Mouse (Mus musculus): ENCODE results near the gene Olfr552. TPM values are rescaled to one million over a fixed set of nuclear protein-coding genes. Genes with fewer than 3 reads are reported as not detected.
"Not testable (repeated sequence)": the region's sequence is repeated elsewhere in the genome, so short reads cannot be mapped to it uniquely, and the experiment has no call there.

Olfr552 gene
- total and polyA plus RNA-seq, 2 experiments: not detected

GRCm38 (mm10) chr7:102571142-102571541 is 26.4 kb upstream of the Olfr552 start, which contains the start of gene Olfr550:
Gene Olfr550, plus strand, starts transcription at chr7:102571442.
- DNase-seq (ENCODE audit: extremely low read depth, low read depth, low spot score): no peak
- Histone ChIP-seq H3K27me3 (ENCODE audit: control insufficient read depth, insufficient read depth, low read length) (no peaks in the 10 kb centered on the region), H3K9ac (ENCODE audit: low read depth, low read length) (no peak within 1 kb of the TSS), H3K36me3 (ENCODE audit: control insufficient read depth, insufficient read depth, low read length) (no peaks in the 10 kb centered on the region), H3K79me2 (ENCODE audit: control insufficient read depth, insufficient read depth, low read length) (no peaks in the 10 kb centered on the region), H3K4me3 (ENCODE audit: insufficient read depth, low read depth, low read length) (no peak within 1 kb of the TSS), H3K27ac (replicated peaks; ENCODE audit: insufficient read depth, low read depth, low read length) (no peak within 1 kb of the TSS), H3K4me1 (ENCODE audit: control insufficient read depth, insufficient read depth, low read length) (no peaks in the 10 kb centered on the region)
- WGBS: 90% methylated on average over 8 of the region's 8 CpGs
- no peak for TF ChIP-seq CTCF (IDR thresholded peaks at IDR 0.05; ENCODE audit: low read depth, low read length)
- no peak for TF ChIP-seq POLR2A (IDR thresholded peaks at IDR 0.05; ENCODE audit: extremely low read depth, insufficient read depth, low read length)

DNA sequence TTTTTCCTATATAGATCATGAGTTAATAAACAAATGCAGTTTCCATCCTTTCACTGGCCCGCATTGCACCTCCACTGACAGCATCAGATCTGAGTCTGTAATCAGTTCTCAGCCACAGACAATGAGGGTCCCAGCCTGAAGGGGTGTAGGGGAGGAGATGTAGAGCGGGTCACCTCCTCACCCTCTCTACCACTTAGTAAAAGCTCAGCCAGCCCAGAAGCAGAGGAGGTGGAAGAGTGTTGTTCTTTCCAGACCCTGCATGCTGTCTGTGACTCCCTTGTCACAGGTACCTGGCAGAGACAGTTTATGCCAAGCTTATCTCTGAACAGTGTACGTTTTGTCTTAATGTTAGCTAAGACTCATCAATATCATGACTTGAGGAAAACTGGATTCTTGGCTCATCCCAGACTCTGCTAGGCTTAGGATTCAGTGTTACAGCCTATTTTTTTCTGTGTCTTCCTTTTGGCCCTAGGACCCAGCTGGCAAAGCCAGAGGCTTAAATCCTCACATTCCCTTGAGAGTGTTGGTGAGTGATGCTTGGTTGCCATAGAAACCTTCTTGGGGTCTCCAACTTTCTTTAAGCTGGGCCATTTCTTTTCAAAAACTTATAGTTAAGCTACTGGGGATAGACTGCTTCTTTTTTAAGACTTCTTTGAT is 24.3 kb upstream of the Olfr552 start:
- no peak for DNase-seq (ENCODE audit: extremely low read depth, low read depth, low spot score)
- Histone ChIP-seq H3K9ac (ENCODE audit: low read depth, low read length) (no peak overlapping the region), H3K4me1 (ENCODE audit: control insufficient read depth, insufficient read depth, low read length) (no peaks in the 10 kb centered on the region), H3K36me3 (ENCODE audit: control insufficient read depth, insufficient read depth, low read length) (no peaks in the 10 kb centered on the region), H3K27me3 (ENCODE audit: control insufficient read depth, insufficient read depth, low read length) (no peaks in the 10 kb centered on the region), H3K27ac (replicated peaks; ENCODE audit: insufficient read depth, low read depth, low read length) (no peak overlapping the region), H3K4me3 (ENCODE audit: insufficient read depth, low read depth, low read length) (no peak overlapping the region), H3K79me2 (ENCODE audit: control insufficient read depth, insufficient read depth, low read length) (no peaks in the 10 kb centered on the region)
- no peak for TF ChIP-seq POLR2A (IDR thresholded peaks at IDR 0.05; ENCODE audit: extremely low read depth, insufficient read depth, low read length)
- TF ChIP-seq CTCF (IDR thresholded peaks at IDR 0.05; ENCODE audit: low read depth, low read length): no peak
- WGBS: 91% methylated on average over 3 of the region's 3 CpGs

DNA sequence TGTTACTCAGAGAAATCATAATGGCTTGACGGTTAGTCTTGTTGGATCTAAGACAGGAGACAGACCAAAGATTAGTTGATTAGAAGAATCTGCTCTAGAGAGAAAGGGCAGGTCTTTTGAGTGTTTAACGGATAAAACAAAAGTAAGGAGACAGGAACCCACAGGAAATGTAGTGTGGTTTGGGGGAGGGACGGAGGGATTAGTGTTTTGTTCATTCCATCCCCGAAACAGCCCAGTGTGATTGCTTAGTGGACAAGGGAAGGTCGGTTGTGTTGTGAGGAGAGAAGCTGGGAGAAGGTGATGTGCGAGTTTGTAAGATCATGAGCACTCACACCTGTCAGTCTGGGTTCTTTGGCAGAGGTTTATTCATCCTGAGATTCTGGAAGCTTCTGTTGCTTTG is 21.6 kb upstream of the Olfr552 start:
- WGBS: 71% methylated on average over 6 of the region's 6 CpGs
- no peaks in the 10 kb centered on the region for H3K4me1 ChIP-seq (ENCODE audit: control insufficient read depth, insufficient read depth, low read length)
- no peak overlapping the region for H3K4me3 ChIP-seq (ENCODE audit: insufficient read depth, low read depth, low read length)
- H3K79me2 ChIP-seq (ENCODE audit: control insufficient read depth, insufficient read depth, low read length): no peaks in the 10 kb centered on the region
- TF ChIP-seq CTCF (IDR thresholded peaks at IDR 0.05; ENCODE audit: low read depth, low read length): no peak
- TF ChIP-seq POLR2A (IDR thresholded peaks at IDR 0.05; ENCODE audit: extremely low read depth, insufficient read depth, low read length): no peak
- no peak overlapping the region for H3K27ac ChIP-seq (replicated peaks; ENCODE audit: insufficient read depth, low read depth, low read length)
- H3K36me3 ChIP-seq (ENCODE audit: control insufficient read depth, insufficient read depth, low read length): no peaks in the 10 kb centered on the region
- no peaks in the 10 kb centered on the region for H3K27me3 ChIP-seq (ENCODE audit: control insufficient read depth, insufficient read depth, low read length)
- no peak overlapping the region for H3K9ac ChIP-seq (ENCODE audit: low read depth, low read length)
- no peak for DNase-seq (ENCODE audit: extremely low read depth, low read depth, low spot score)

- Histone ChIP-seq H3K27me3 (ENCODE audit: control insufficient read depth, insufficient read depth, low read length) (no peaks in the 10 kb centered on the region), H3K79me2 (ENCODE audit: control insufficient read depth, insufficient read depth, low read length) (no peaks in the 10 kb centered on the region), H3K9ac (ENCODE audit: low read depth, low read length) (no peak within 1 kb of the TSS), H3K4me3 (ENCODE audit: insufficient read depth, low read depth, low read length) (no peak within 1 kb of the TSS), H3K36me3 (ENCODE audit: control insufficient read depth, insufficient read depth, low read length) (no peaks in the 10 kb centered on the region), H3K27ac (replicated peaks; ENCODE audit: insufficient read depth, low read depth, low read length) (no peak within 1 kb of the TSS), H3K4me1 (ENCODE audit: control insufficient read depth, insufficient read depth, low read length) (no peaks in the 10 kb centered on the region)
- WGBS: 95% methylated on average over 3 of the region's 3 CpGs
- TF ChIP-seq CTCF (IDR thresholded peaks at IDR 0.05; ENCODE audit: low read depth, low read length) (no peak), POLR2A (IDR thresholded peaks at IDR 0.05; ENCODE audit: extremely low read depth, insufficient read depth, low read length) (no peak)
- DNase-seq (ENCODE audit: extremely low read depth, low read depth, low spot score): no peak
Measured at GRCm38 (mm10) chr7:102591786-102592185, 5.8 kb upstream of the Olfr552 start, which contains the start of gene Olfr551. Gene Olfr551, minus strand, starts transcription at chr7:102591886.

GRCm38 (mm10) chr7:102618118-102618517 is 20.5 kb downstream of the Olfr552 start, which contains the start of gene Olfr553:
Gene Olfr553, minus strand, starts transcription at chr7:102618218.
- no peaks in the 10 kb centered on the region for H3K36me3 ChIP-seq (ENCODE audit: control insufficient read depth, insufficient read depth, low read length)
- no peaks in the 10 kb centered on the region for H3K4me1 ChIP-seq (ENCODE audit: control insufficient read depth, insufficient read depth, low read length)
- no peaks in the 10 kb centered on the region for H3K79me2 ChIP-seq (ENCODE audit: control insufficient read depth, insufficient read depth, low read length)
- H3K27me3 ChIP-seq (ENCODE audit: control insufficient read depth, insufficient read depth, low read length): no peaks in the 10 kb centered on the region
- H3K27ac ChIP-seq (replicated peaks; ENCODE audit: insufficient read depth, low read depth, low read length): no peak within 1 kb of the TSS
- no peak within 1 kb of the TSS for H3K4me3 ChIP-seq (ENCODE audit: insufficient read depth, low read depth, low read length)
- no peak for DNase-seq (ENCODE audit: extremely low read depth, low read depth, low spot score)
- TF ChIP-seq POLR2A (IDR thresholded peaks at IDR 0.05; ENCODE audit: extremely low read depth, insufficient read depth, low read length) (no peak), CTCF (IDR thresholded peaks at IDR 0.05; ENCODE audit: low read depth, low read length) (no peak)
- H3K9ac ChIP-seq (ENCODE audit: low read depth, low read length): no peak within 1 kb of the TSS

DNA sequence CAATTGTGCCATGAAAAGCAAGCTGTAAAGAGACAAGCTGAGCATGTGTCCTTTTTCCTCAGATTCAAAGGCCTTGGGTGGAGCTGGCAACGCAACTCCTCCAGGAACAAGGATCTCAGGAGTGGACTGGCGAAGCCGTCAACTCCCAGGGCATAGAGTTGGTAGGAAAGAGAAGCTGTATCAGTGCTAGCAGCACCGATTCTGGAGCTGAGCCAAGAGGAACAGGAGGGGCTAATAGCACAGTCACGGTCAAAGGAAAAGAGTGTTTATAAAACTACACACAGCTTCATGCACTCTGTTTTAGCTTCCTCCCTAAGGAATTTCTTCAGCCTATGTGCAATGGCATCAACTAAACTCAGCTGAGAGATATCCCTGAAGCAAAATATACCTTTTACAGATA is 22.0 kb downstream of the Olfr552 start:
- DNase-seq (ENCODE audit: extremely low read depth, low read depth, low spot score): no peak
- H3K27ac ChIP-seq (replicated peaks; ENCODE audit: insufficient read depth, low read depth, low read length): no peak overlapping the region
- WGBS: 62% methylated on average over 5 of the region's 5 CpGs
- H3K79me2 ChIP-seq (ENCODE audit: control insufficient read depth, insufficient read depth, low read length): no peaks in the 10 kb centered on the region
- H3K36me3 ChIP-seq (ENCODE audit: control insufficient read depth, insufficient read depth, low read length): no peaks in the 10 kb centered on the region
- H3K9ac ChIP-seq (ENCODE audit: low read depth, low read length): no peak overlapping the region
- H3K4me3 ChIP-seq (ENCODE audit: insufficient read depth, low read depth, low read length): no peak overlapping the region
- H3K4me1 ChIP-seq (ENCODE audit: control insufficient read depth, insufficient read depth, low read length): no peaks in the 10 kb centered on the region
- TF ChIP-seq POLR2A (IDR thresholded peaks at IDR 0.05; ENCODE audit: extremely low read depth, insufficient read depth, low read length) (no peak), CTCF (IDR thresholded peaks at IDR 0.05; ENCODE audit: low read depth, low read length) (no peak)
- H3K27me3 ChIP-seq (ENCODE audit: control insufficient read depth, insufficient read depth, low read length): no peaks in the 10 kb centered on the region

DNA sequence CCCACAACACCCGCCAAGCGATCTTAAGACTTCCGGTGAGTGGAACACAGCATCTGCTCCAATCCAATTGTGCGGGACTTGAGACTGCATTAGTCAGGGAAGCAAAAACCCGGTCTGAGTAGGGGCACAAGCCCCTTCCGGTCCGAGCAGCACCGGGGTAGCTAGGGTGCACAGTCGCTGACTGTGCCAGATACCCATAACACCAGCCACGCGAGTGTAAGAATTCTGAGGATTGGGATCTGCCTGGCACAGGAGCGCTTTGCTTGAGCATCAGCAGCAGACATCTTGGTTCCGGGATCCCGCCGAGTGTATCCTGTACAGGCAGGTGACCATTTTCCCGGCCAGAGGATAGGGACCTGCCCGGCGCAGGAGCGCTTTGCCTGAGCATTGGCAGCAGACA is 22.8 kb downstream of the Olfr552 start:
- H3K36me3 ChIP-seq (ENCODE audit: control insufficient read depth, insufficient read depth, low read length); H3K27ac ChIP-seq (replicated peaks; ENCODE audit: insufficient read depth, low read depth, low read length); H3K79me2 ChIP-seq (ENCODE audit: control insufficient read depth, insufficient read depth, low read length); H3K4me3 ChIP-seq (ENCODE audit: insufficient read depth, low read depth, low read length); H3K4me1 ChIP-seq (ENCODE audit: control insufficient read depth, insufficient read depth, low read length); DNase-seq (ENCODE audit: extremely low read depth, low read depth, low spot score); H3K27me3 ChIP-seq (ENCODE audit: control insufficient read depth, insufficient read depth, low read length); H3K9ac ChIP-seq (ENCODE audit: low read depth, low read length): not testable (repeated sequence)
- WGBS: 78% methylated on average over 19 of the region's 19 CpGs

All from liver, adult 2 months (tissue).